Mouse (Mus musculus) hematopoietic stem cell, adult 5-6 weeks (primary cell): ENCODE measurements around the gene Per1. TPM values are rescaled to one million over a fixed set of nuclear protein-coding genes. Genes with fewer than 3 reads are reported as not detected.

ENCODE experiments used
- ATAC-seq, 2 experiments: fragments of 125-278 bp in 1 of 2; replicated peaks in 1 of 2; 2 replicates each; pipeline ENCODE4 v1.8.0; 2016 to 2017; ENCODE audit warnings: inconsistent platforms in 2 of 2, mild to moderate bottlenecking in 2 of 2, moderate number of reproducible peaks in 2 of 2, low read depth in 1 of 2, moderate TSS enrichment in 1 of 2; ENCODE audit not compliant: low FRiP score in 2 of 2, poor library complexity in 2 of 2, severe bottlenecking in 2 of 2, insufficient read depth in 1 of 2, low TSS enrichment in 1 of 2
- total RNA-seq: library from RNA; stranded (forward); fragments of 172-1452, 232-1000 nt; gene quantifications from 2 replicates; pipeline ENCODE4 v1.2.3, GENCODE M21; 2017

The Per1 gene
- total RNA-seq, 1 experiment from 2014 or later: 33.6 TPM

- no peak for ATAC-seq
These were observed 19.1 kb upstream of the Per1 start for GRCm38 (mm10) chr11:69075764-69076479.

DNA sequence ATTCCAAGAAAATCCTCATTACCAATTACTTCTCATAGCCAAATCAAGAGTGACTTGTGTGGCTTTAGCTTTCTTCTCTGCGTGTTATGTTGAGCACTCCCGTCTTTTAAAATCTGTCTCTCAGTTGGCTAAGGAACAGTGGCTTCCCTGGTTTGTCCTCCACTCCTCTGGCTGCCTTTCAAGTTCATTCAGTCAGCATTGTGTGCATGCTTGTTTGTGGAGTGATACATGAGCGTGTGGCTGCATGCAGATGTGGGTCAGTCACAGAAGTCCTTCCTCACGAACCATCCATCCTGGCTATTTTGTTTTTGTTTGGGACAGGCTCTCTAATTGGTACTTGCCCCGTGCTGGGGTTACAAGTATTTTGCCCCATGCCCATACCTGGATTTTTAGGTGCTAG is 18.4 kb upstream of the Per1 start:
- no peak for ATAC-seq

GRCm38 (mm10) chr11:69077316-69077715 is 17.7 kb upstream of the Per1 start:
- no peak for ATAC-seq

DNA sequence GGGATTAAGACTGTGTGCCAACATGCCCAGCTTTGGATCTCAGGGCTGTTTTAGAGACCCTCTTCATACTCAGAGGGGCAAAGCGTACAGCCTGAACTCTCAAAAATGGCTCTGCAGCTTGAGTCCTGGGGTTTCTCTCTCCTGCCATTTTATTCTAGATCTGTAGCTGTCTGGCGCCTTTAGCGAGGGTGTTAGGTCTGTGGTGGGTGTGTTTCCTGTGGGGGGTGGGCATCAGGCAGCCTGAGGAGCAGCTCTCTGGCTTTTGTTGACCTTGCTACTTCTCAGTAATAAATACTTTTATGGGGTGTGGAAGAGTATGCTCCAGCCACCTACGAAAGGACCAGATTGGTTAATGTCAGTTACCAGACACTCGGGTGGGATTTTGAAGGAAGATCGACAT is 17.0 kb upstream of the Per1 start:
- ATAC-seq: no peak

DNA sequence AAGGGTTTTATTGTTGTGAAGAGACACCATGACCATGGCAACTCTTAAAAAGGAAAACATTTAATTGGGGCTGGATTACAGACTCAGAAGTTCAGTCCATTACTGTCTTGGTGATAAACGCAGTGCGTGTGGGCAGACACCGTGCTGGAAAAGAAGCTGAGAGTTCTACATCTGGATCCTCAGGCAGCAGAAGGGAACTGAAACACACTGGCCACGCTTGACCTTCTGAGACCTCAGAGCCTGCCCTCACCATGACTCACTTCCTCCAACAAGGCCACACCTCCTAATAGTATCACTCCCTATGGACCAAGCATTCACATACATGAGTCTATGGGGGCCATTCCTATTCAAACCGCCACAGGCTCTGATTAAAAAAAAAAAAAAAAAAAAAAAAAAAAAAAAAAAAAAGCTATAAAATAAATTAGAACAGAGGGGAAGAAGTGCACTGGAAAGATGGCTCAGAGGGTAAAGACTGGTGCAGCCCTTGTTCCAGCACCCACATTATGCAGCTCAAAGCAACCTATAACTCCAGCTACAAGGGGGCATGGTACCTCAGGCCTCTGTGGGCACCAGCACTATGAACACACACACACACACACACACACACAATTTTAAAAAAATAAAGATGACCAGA is 16.1 kb upstream of the Per1 start:
- no peak for ATAC-seq

DNA sequence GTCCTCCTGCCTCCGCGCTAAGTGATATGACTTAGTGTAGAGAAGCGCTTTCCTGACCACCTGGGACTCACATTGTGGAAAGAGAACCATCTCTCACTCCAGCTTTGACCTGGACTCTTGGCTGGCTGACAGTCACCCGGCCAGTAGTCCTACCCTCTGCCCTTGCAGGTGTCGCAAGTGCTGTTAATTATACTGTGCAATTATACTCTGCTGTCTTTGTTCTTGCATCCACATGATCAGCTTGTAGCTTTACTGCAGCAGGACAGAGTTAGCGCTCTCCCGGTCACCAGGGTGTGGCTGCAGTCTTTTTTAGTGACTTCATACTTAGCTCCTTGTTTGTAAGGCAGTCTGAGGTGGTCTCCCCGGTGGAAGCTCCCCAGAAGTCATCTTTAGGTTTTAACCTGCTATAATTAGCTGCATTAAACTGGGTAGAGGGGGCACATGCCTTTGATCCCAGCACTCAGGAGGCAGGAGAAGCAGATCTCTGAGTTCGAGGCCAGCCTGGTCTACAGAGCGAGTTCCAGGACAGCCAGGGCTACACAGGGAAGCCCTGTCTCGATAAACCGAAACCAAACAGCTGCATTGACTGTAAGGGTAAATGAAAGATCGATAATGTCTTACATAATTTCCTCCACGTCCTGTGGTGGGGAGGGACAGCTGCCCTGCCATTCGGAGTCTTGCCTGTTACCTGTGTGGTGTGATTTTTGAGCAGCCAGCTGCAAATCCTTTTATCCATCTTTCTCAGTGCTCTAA is 14.7 kb upstream of the Per1 start:
- no peak for ATAC-seq

DNA sequence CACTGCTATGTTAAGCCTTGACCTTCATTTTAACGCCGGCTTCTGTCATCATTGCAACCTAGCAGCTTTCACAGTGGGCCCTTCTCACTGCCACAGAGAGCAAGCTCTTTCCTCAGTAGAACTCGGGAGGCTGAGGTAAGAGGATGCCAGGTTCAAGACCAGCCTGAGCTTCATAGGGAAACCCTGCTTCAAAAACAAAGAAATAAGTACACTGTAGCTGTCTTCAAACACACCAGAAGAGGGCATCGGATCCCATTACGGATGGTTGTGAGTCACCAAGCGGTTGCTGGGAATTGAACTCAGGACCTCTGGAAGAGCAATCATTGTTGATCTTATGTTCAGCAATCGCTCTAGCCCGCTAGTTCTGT is 14.2 kb upstream of the Per1 start:
- no peak for ATAC-seq

- ATAC-seq: no peak
These were observed 13.4 kb upstream of the Per1 start for GRCm38 (mm10) chr11:69081613-69082012.

DNA sequence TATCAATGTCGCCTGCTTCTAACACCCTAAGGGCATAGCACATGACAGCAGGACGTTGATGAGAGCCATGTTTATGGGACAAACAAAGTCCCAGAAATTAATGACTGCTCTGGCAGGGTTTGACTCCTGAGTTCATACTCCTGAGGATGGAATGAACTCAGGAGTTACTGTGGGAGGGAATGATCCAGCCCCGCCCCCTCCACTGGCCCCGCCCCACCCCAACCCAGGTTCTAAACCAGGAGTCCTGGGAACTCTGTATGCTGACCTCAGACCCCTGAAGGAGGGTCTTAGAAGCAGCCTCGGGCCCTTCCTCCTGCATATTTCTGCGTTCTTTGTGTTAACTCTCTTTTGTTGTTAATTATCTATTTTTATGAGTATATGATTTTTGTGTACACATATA is 9.4 kb upstream of the Per1 start:
- no peak for ATAC-seq

GRCm38 (mm10) chr11:69086390-69086789 is 8.6 kb upstream of the Per1 start:
- ATAC-seq: no peak

- ATAC-seq: no peak
These were observed 7.9 kb upstream of the Per1 start for GRCm38 (mm10) chr11:69087082-69087481.

DNA sequence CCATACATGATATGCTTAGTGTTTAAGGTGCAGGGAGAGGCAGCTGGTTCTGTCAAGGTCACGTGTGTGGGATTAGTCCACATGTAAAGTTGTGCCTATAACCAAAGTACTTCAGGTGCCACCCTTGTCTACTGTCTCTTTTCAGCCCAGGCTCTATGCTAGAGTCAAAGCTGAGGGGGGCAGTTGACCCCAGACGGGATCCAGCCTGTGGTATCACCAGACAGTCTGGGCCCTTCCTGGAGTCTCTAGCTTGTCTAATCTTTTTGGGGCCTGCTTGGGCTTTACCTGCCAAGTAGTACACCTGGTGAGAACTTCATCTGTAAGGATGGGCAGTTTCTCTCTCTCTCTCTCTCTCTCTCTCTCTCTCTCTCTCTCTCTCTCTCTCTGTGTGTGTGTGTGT is 7.4 kb upstream of the Per1 start:
- no peak for ATAC-seq

DNA sequence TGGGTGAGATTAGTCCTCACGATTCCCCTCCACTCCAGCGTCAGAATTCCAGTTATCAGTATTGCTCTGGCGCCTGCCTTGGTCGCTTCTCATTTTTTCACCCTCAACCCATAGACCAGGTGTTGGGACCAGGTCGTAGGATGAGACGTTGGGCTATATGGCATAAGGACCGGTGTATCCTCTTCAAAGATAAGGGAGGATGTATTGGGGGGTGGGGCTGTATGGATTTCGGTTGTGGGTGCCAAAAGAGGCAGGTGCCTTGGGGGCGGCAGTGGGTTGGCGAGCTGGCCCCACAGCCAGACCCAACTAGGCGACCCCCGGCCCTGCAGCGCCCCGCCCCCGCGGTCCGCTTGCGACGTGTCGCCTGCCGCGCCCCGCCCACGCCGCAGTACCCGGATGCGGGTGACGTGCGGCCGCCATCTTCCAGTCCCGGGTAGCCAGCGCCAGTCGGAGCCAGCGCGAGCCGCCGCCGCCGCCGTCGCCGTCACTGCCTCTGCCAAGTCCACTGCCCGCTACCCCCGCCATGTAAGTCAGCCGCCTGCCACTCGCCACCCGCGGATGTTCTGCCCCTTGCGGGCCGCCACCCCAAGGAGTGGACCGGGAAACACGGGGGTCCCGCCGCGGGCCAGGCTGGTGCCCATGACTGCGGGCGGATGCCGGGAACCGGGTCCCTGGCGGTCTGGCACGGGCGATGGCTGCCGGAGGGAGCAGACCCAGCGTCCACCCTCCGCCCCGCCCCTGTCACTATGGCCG is 6.7 kb upstream of the Per1 start, which contains the start of gene Vamp2:
Vamp2 (plus strand) TSS at position 388 of the 753 bp plus-strand sequence.
- ATAC-seq: peak; percentile 44 to 68; a peak in 3 of 4 replicates

- no peak for ATAC-seq
These were observed 6.0 kb upstream of the Per1 start for GRCm38 (mm10) chr11:69088856-69089615.

DNA sequence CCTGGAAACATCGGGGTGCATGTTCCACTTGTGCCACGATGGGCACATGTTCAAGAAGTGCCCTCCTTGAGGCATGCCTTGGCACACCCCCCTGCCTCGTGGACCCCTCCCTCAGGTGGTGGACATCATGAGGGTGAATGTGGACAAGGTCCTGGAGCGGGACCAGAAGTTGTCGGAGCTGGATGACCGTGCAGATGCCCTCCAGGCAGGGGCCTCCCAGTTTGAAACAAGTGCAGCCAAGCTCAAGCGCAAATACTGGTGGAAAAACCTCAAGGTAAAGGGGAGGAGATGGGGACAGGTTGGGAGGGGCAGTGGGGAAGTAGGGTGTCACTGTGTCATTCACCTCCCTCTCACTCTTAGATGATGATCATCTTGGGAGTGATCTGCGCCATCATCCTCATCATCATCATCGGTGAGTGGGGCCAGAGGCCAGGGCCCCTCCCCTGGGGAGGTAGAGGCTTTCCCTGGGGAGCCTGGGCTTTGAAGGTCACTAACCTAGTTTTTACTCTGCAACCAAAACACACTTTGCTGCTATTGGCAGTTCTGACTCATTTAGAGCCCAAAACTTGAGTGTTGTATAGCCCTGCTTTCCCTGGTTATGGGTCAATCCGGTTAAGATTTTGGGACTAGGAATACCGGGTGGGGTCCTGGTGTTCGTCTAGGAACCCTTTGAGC is 5.3 kb upstream of the Per1 start:
- no peak for ATAC-seq

DNA sequence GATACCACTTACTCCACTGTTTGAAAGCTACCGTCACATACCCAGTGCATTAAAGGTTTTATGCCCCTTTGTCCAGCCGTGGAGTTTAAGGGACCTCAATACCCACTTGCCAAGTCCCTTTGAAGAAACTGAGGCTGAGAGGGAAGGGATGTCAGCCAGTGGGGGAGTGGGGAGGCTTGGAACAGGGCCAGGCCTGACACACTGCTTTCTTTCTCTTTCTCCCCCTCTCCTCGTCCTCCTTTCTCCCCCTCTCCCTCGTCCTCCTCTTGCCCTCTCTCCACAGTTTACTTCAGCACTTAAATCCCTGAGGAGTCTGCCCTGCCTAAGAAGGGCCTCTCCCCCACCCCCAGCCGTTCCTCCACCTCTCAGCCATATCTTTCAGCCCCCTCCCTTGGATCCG is 4.7 kb upstream of the Per1 start:
- ATAC-seq: no peak
